Mouse (Mus musculus) ovary, adult 18-20 months (tissue): Measurements from ENCODE around the gene Hectd2.

Source experiments
- DNase-seq: peaks from one replicate; pipeline ENCODE4 v3.0.0; 2022; ENCODE audit warnings: low spot score, mixed read lengths

Gene Hectd2

DNA sequence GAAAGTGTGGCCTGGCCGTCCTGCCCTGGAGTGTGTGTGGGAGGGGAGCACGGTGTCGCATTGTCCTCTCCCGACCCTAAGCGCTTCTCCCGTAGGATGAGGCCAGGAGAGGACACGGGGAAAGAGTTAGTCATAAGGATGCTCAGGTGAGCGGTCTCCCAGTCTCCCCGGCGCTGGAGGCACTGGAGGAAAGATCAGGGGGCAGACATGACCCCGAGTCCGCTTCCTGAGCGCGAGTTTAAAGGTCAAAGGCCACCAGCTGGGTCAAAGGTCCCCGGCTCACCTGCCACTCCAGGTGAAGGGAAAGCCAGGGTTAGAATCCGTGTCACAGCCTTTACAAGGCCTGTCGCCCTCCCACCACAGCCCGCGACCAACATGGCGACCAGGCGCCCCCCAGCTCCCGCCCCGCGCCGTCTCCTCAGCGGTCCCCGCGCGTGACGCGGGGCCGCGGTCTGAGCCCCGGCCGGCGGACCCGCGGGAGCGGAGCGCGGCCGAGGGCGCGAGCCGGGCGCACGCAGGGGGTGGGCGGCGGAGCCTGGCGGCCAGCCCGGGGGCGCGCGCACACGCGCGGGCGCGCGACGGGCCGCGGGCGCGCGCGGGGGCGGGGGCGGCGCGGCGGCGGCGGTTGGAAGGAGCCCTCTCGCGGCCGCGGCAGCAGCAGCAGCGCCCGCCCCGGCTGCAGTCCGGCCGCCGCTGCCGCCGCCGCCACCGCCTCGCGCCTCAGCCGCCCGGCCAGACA is at the start of gene Hectd2:
TSS of gene Hectd2 (plus strand) at position 594 of the 739 bp plus-strand sequence.
- peak; percentile 48 for DNase-seq

DNA sequence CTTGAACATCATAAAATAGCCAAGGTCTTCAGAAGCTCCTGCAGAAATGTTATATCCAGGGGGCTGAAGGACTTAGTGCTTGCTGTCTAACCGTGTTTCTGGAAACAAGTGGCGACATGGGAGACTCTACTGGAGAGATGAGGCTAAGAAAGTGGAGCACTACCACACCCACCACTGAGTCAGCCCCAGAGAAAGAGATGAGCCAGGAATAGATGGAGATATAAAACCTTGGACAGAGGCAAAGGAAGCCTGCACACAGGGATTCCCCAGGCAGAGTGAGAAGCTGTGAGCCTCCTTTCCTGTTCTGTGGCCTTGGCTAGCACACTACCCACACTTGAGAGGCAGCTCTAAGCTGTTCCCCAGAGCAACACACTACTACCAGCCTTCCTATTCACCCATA is 49.7 kb upstream of the Hectd2 start:
- no peak for DNase-seq

DNA sequence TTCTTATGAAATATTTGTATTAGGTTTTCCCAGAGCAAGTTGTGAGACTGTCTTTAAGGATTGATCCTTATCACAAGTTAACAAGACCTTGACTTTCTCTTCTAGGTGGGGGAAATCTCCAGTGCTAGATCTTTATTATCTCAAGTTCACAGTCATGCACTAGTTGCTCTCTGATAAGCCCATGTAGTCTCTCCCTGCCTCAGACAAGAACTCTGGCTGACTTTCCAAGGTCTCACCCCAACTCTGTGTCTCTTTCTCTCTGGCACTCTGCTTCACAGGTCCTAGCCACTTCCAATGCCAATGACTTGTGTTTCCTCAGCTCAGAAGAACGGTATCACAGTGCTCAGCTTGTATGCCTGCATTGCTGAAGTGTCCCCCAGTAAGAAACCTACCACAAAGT is 43.1 kb upstream of the Hectd2 start:
- DNase-seq: no peak

DNA sequence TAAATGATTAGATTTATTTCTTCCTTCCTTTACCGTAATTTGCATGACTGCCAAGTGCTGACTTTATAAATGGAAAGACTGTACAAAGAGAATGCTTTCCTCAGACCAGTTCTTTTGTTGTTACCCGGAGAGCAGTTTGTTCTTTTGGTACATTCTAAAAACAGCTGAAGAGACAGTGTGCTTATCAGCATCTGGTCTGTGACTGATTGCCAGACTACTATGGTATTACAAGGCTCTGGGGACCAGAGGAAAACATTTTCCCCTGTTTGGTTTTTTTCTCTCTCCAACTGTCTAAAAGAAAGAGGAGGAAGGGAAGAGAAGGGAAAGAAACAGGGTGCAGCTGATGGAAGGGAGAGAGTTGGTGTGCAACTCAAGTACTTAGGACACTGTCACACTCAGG is 36.0 kb upstream of the Hectd2 start:
- no peak for DNase-seq

DNA sequence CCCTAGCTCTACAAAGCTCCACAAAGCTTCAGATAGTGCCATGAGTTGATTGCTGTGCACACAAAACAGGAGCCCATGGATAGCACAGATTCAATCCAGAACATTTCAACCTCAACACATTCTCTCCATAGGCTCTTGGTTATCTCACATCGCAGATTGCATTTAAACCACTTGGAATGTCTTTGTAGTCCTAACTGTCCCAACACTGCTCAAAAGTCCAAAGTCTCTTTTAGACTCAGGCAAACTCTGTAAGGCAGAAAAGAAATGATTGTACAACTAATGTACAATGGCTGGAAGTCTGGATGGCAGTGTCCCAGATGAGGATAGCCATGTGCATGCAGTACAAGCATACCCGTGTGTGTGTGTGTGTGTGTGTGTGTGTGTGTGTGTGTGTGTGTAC is 32.9 kb upstream of the Hectd2 start:
- no peak for DNase-seq

DNA sequence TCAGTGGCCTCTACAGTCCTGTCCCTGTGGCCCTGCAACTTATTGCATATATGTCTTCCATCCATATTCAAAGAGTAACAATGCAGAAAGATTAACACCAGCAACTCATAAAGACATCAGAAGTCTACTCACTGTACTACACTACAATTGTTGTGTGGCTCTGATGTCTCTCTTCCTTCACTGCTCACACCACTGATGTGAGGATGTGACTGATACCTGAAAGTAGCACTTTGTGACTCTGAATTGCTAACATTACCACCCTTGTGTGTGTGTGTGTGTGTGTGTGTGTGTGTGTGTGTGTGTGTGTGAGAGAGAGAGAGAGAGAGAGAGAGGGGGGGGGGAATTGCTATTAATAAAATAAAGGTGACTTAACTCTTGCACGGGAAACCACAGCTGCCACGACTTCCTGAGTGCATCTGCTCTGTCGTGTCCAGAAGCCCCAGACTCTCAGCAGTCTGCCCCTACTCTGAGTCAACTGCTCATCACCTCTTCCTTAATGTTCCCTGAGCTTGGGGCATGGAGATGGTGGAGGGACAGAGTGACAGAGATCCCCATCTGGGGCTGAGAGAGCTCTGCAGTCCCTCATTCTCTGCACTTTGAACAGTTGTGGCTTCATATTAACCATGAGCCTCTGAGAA is 31.8 kb upstream of the Hectd2 start:
- DNase-seq: no peak

DNA sequence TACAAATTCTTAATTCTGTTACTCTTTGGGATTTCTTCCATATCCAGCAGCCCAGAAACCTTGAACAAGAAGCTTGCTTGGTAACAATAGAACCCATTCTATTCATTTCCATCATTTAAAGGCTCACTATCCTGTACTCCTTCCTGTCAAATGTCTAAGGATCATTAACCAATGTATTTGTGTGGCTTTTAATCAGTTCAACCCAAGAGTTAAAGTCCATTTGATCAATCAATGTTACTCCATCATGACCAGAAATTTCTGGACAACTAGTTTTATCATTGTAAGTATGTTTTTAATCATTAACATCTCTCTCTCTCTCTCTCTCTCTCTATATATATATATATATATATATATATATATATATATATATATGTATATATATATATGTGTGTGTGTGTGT is 29.4 kb upstream of the Hectd2 start:
- no peak for DNase-seq

DNA sequence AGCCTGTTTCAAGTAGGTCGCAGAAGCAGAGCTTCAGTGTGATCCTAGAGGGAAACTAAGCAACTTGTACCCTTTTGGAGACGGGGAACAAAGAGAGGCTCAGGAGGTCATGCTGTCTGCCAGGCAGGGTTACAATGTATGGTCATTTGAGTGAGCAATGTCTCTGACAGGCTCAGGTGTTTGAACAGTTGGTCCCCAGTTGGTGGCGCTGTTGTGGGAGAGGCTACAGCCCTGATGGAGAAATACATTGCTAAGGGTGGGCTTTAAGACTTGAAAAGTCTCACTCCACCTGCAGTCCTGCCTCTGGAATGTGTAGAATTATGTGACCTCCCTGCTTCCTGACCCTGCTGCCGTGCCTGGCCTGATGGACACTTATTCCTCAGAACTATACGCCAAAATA is 21.4 kb upstream of the Hectd2 start:
- DNase-seq: no peak

DNA sequence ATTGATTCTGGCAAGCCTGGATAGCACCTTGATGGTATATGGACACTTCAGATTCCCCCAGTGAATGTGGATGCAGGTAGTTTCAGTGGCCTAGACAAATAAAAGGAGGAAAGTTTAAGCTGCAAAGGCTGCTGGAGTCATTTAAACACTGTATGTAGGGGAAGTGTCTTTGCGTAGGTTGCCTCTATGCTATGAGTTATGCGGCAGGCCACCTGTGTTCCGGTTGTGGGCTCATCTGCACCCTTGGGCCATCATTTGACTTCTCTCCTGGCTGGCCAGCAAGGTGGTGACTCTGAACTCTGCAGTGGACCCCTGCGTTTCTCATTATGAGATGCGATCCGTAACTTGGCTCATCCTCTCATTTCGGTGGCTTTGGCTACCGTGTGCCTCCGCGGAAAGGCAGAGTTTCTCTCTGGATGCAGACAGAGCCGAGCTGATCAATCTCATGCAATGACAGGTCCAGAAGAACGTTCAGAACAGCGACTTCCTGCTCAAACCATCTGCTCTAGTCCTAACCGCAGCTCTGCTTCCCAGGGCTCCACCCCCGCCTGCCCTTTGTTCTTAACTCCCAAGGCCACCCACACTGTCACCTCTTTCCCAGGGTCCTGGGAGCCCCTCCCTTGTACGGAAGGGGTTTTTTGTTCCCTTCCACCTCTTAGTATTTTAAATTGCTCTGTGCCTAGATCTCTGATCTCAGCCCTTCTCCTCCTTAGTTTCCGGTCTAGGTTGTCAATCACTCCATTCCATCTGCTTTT is 20.3 kb upstream of the Hectd2 start:
- DNase-seq: no peak

DNA sequence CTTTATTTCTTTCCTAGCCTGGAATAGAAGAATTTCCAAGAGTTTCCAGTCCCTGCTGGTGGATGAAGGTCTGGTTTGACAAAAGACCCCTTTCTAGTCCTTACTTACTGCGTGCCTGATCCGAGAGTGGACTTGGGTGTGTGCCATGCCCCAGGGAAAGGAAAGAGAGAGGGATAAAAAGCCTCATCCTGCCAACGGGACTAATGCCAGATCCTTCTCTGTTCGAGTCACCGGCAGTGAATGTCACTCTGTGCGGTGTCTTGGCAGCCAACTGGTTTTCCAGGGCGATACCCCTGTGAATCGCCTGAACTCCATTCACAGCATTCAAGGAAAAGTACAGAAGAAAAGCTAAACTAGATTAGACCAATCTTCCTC is 19.7 kb upstream of the Hectd2 start:
- DNase-seq: no peak

DNA sequence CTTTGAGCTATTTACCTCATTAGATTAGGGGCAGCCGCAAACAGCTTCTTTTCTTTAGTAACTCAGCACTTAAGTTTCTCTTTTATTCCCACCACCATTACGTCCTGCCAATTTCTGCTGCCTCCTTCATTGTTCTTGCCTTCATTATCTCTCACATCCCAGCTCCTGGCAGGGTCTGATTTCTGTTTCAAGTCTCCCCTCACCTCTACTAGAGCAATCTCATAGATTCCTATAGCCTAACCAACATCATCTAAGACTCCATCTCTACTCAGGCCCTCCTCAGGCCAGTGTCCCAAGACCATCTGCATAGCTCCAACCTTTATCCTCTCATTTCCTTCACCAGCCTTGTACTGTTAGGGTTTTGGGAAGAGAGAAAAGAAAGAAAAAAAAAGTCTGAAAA is 19.3 kb upstream of the Hectd2 start:
- DNase-seq: no peak

DNA sequence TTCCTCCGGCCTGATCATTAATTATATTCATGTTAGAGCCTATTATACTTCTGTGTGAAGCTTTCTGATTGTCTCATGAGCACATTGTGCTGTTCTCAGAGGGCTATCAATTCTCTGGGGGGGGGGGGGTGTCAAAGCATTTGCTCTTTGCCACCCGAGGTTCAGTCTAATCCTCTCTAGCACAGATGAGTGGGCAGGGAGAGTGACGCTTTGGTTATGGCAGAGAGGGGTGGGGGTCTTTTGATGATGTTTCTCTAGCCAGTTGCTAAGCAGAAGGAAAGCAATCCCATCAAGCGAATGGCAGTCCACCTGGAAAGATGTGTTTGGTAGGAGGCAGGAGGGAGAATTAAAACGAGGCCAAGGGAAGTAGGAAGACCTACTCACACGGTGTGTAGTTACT is 18.6 kb upstream of the Hectd2 start:
- DNase-seq: no peak

DNA sequence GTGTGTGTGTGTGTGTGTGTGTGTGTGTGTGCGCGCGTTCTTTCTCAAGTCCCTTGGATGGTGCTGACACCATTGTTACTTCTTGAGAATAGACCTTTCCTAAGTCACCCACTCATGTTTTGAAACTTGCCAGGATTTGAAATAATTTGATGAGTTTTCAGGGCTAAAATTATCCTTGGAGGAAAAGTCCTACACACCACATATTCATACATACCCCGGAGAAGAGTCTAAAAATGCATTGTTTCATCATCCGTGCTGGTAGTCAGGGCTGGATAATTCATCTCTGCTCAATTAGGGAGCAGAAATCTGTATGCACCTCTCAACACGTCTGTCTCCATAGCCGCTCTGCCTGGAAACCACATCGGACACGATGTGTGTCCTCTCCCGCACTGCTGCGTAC is 17.5 kb upstream of the Hectd2 start:
- DNase-seq: no peak

DNA sequence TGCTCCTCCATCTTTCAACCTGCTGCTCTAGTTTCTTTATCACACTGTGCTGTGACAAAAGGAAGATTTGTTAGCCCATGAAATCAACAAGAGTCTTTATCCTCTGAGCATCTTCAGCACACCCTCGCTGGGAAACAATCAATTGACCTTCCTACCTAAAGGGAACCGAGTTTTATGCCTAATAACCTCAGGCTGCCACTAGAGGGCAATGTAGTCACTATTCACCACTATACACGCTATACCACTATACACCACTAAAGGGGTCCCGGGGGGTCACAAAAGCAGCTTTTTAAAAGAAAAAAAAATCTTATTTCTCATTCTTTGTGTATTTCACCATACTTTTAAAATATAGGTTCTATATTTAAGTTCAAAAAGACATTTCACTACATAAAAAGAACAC is 15.9 kb upstream of the Hectd2 start:
- DNase-seq: no peak

DNA sequence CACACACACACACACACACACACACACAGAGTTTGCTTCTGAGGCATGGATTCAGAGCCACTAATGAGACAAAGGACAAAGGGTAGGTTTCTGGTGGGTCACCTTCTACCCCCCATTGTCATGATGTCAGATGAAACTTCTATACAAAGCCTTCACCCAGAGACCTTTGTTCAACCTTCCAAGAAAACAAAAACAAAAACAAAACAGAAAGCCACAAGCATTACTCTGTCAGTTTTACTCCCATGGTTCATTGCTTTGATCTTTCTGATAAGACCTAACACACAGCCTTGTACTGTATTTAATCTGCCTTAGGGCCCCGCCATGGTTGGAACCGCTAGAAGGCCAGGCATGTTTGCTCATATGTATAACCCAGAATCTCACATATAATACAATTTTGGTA is 15.1 kb upstream of the Hectd2 start:
- no peak for DNase-seq

DNA sequence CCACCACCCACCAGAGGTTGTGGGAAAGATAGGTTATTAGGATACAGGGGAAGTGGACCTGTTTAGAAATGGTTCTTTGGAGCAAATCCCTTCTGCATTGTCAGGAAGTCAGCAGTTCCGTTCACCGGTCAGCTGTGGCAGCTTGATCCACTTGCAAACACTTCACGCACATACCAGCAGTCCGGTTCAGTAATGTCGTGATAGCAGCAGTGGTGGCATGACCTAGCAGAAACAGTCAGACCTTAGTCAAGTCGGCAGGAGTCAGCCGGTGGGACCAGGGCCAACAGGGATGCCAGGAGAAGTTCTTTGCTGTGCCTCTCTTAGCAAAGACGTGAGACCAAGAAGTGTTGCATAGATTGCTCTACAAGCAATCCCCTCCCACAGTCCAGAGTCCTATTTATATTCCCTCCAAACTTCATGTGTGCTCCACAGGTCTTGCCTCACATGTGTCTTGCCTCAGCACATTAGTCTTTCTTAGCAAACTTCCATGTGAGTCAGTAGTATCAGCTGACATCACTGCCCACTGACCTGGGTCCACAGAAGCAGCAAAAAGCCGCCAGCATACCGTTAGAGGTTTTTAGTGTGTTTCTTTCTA is 14.3 kb upstream of the Hectd2 start:
- no peak for DNase-seq

DNA sequence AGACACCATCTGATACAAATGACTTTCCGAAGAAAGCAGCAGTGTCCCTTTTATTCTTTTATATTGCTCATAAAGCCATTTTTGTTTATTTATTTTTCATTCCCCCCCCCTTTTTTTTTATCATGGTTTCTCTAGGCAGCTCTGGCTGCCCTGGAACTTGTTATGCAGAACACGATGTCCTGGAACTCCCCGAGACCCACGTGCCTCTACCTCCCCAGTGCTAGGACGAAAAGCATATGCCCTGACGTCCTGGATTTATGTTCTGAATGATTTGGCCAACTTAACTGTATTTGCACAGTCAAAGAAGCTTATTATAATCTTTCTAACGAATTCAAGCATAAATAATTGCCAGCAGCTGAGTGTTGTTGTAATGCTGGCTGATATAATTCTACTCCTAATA is 13.7 kb upstream of the Hectd2 start:
- DNase-seq: no peak

DNA sequence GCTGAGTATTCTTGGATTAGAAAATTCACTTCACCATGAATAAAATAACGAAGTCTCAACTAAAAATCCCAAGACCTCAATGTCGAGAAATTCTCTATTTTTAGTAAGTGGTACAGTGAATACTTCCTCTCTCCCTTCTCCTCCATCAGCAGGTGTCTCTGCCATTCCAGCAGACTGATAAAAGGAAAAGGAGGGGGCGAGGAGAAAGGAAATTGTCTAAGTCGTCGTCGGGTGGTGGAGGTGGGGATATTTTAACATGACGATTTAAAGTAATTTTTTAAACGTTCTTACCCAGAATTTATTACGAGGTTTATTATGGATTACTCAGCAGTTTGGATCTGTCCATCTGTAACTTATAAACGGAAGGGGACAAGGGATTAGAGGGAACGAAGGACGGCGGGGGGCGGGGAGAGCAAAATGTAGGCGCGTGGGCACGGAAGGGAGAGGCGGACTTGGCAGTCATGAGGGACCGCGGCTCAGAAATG is 836 bp upstream of the Hectd2 start:
- DNase-seq: no peak

DNA sequence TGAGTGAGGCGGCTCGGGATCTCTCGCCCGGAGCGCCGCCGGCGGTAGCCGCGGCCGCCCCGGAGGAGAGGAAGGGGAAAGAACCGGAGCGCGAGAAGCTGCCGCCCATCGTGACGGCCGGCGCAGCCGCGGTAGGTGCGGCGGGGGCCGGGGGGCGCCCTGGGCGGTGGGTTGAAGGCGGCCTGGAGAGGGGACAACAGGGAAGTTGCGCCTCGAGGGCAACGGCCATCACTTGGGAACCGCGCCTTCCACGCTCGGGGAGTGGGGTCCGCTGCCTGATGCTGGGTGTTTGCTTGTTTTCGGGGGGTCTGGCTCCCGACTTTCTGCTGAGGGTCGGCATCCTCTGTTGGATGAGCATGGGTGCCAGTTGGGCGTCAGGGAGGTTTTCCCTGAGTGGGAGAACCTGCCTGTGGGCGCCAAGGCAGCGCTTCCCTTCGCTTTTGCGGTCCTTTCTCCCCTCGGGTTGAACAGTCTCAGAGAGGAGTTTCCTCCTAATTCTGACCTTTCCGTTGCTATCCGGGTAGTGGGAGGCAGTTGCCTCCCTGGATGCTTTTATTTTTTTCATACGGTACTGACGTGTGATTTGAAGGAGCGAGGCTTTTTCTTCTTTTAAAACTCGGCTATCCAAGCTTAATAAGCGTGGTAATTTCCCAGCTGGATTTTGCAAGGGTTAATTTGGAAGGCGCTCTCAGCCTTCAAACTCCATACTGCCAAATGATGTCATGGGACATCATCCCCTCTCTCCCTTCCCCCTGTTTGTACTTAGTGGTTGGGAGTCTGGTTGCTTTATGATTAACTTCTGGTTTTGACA is 551 bp downstream of the Hectd2 start:
- no peak for DNase-seq

DNA sequence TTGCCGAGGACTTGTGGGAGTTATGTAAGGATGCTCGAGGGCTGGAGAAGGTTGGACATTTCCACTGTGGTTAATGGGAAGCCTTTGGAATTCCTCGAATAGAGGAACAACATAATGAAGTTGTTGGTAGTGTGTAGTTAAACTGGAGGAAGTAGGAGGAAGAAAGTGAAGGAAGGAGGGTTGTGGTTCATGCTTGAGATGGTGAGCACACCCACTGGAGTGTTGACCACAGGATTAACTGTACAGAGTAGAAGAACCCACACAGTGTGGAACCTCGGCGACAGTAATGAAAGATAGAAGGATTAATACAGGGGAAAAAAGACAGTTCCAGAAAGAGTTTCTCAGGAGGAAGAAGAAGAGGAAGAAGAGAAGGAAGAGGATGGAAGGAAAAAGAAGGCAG is 4.9 kb downstream of the Hectd2 start:
- DNase-seq: no peak

DNA sequence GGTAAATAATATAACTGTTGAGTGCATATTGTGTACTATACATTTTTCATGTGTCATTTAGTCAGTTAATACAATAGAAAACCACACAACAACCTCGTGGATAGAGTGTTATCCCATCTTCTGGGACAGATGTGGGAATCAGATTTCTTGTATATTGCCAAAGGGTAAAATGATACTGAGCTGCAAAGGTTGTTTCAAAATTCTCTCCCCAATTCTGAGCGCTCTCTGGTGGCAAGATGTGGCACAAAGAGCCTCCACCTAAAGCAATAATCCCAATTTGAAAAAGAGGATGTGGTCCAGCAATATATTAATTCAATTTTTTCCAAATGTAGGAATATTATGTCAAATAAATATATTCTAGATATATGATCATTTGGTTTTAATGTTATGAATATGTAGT is 5.7 kb downstream of the Hectd2 start:
- DNase-seq: no peak

DNA sequence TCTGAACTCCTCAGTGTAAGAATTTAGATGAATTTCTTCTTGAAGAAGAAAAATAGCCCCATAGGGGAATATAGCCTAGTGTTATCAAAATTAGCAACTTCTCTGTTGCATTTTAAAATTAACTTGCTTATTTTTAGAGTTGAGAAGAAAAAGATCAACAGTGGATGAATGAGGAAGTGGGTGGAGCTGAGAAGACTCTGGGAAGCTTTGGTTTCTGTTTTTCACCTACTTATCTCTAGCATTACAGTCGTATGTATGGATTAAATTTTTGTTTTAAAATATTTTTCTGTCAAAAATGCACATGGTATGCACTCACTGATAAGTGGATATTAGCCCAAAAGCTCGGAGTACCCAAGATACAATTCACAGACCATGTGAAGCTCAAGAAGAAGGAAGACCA is 6.7 kb downstream of the Hectd2 start:
- no peak for DNase-seq
